Mouse (Mus musculus) megakaryocyte, embryonic 14.5 days (primary cell): Measurements from ENCODE around the gene Tas2r109. TPM values are rescaled to one million over a fixed set of nuclear protein-coding genes. Genes with fewer than 3 reads are reported as not detected.
"Not testable (repeated sequence)": the region's sequence is repeated elsewhere in the genome, so short reads cannot be mapped to it uniquely, and the experiment has no call there.

Experiments used
- H3K27me3 ChIP-seq: replicated peaks from 2 replicates; pipeline ENCODE3; 2012; ENCODE audit warnings: inconsistent platforms
- H3K36me3 ChIP-seq: replicated peaks from 2 replicates; pipeline ENCODE3; 2012; ENCODE audit warnings: low read length, inconsistent platforms, mixed read lengths
- H3K4me1 ChIP-seq: 2 replicates; pipeline ENCODE4 v1.6.1; 2012; ENCODE audit warnings: inconsistent platforms
- H3K4me3 ChIP-seq: replicated peaks from 2 replicates; pipeline ENCODE3; 2012; ENCODE audit warnings: moderate library complexity, mild to moderate bottlenecking, inconsistent platforms
- H3K9me3 ChIP-seq: 2 replicates; pipeline ENCODE4 v1.6.1; 2012; ENCODE audit warnings: inconsistent platforms
- FLI1 ChIP-seq: IDR thresholded peaks from 2 replicates; pipeline ENCODE4 v1.6.1; 2012; ENCODE audit warnings: low read length, inconsistent platforms, mixed read lengths
- GATA1 ChIP-seq: IDR thresholded peaks from 3 replicates; pipeline ENCODE4 v1.6.1; 2012; ENCODE audit warnings: mixed read lengths, low read length, inconsistent platforms, borderline replicate concordance
- polyA plus RNA-seq: library from polyadenylated mRNA; stranded (reverse); fragments of >175 nt; gene quantifications from 2 replicates; pipeline ENCODE4 v1.2.3, GENCODE M21; 2012; ENCODE audit warnings: low replicate concordance; ENCODE audit not compliant: insufficient read depth

The Tas2r109 gene
- polyA plus RNA-seq = not detected in 2 replicates

- no peaks in the 10 kb centered on the region for H3K27me3 ChIP-seq
- TF ChIP-seq FLI1 (no peak), GATA1 (no peak)
These were observed at the start of gene Tas2r109 for GRCm38 (mm10) chr6:132980865-132981264. Tas2r109 (minus strand) TSS chr6:132980965.

GRCm38 (mm10) chr6:132957819-132958218 lies 22.9 kb downstream of the Tas2r109 start, which contains the start of gene Tas2r131:
Tas2r131 (minus strand) TSS chr6:132957919.
- H3K4me3 ChIP-seq = no peak within 1 kb of the TSS
- no peaks in the 10 kb centered on the region for H3K27me3 ChIP-seq
- no peak for TF ChIP-seq FLI1
- no peak for TF ChIP-seq GATA1
- H3K36me3 ChIP-seq = no peaks in the 10 kb centered on the region
- H3K4me1 ChIP-seq = no peaks in the 10 kb centered on the region
- H3K9me3 ChIP-seq = 0 out of 2 replicates have a peak, but pooled peaks cover 3% of the 10 kb centered on the region

More at GRCm38 (mm10) chr6:132980865-132981264, at the start of gene Tas2r109:
- H3K9me3 ChIP-seq = no peaks in the 10 kb centered on the region
- no peak within 1 kb of the TSS for H3K4me3 ChIP-seq
- H3K36me3 ChIP-seq = no peaks in the 10 kb centered on the region
- H3K4me1 ChIP-seq = no peaks in the 10 kb centered on the region

GRCm38 (mm10) chr6:132950802-132951201 lies 30.0 kb downstream of the Tas2r109 start, which contains the start of gene Tas2r129:
Tas2r129 (plus strand) TSS chr6:132951102.
- no peak for TF ChIP-seq GATA1
- no peak for TF ChIP-seq FLI1
- no peaks in the 10 kb centered on the region for H3K27me3 ChIP-seq
- H3K36me3 ChIP-seq = no peaks in the 10 kb centered on the region
- no peak within 1 kb of the TSS for H3K4me3 ChIP-seq
- no peaks in the 10 kb centered on the region for H3K4me1 ChIP-seq
- H3K9me3 ChIP-seq = 0 out of 2 replicates have a peak, but pooled peaks cover 3% of the 10 kb centered on the region

- not testable (repeated sequence) for H3K4me1 ChIP-seq, H3K36me3 ChIP-seq, H3K27me3 ChIP-seq, H3K9me3 ChIP-seq, H3K4me3 ChIP-seq
These were observed 39.4 kb downstream of the Tas2r109 start for GRCm38 (mm10) chr6:132941376-132941775.

Other genes with a start within 250 kb of the Tas2r109 start
- not detected in 2 replicates for gene Tas2r115, start 242.9 kb downstream of the Tas2r109 start, polyA plus RNA-seq
- not detected in 2 replicates for gene Tas2r124, start 226.2 kb downstream of the Tas2r109 start, polyA plus RNA-seq
- not detected in 2 replicates for gene Tas2r102, start 218.8 kb downstream of the Tas2r109 start, polyA plus RNA-seq
- not detected in 2 replicates for gene Tas2r136, start 202.8 kb downstream of the Tas2r109 start, polyA plus RNA-seq
- not detected in 2 replicates for gene Tas2r117, start 178.1 kb downstream of the Tas2r109 start, polyA plus RNA-seq
- gene Tas2r123, start 133.8 kb downstream of the Tas2r109 start, polyA plus RNA-seq = not detected in 2 replicates
- not detected in 2 replicates for gene Tas2r116, start 125.5 kb downstream of the Tas2r109 start, polyA plus RNA-seq
- gene Tas2r110, start 113.0 kb downstream of the Tas2r109 start, polyA plus RNA-seq = not detected in 2 replicates
- not detected in 2 replicates for gene Tas2r113, start 88.0 kb downstream of the Tas2r109 start, polyA plus RNA-seq
- not detected in 2 replicates for gene Tas2r125, start 71.3 kb downstream of the Tas2r109 start, polyA plus RNA-seq
- not detected in 2 replicates for gene Tas2r129, start 29.9 kb downstream of the Tas2r109 start, polyA plus RNA-seq
- 2.3 TPM in 1 of 2 replicates, not detected in the other for gene Tas2r131, start 23.0 kb downstream of the Tas2r109 start, polyA plus RNA-seq
- not detected in 2 replicates for gene Tas2r103, start 56.1 kb upstream of the Tas2r109 start, polyA plus RNA-seq
- not detected in 2 replicates for gene Tas2r140, start 74.9 kb upstream of the Tas2r109 start, polyA plus RNA-seq
- gene Smim10l1, start 123.9 kb upstream of the Tas2r109 start, polyA plus RNA-seq = 30.8 and 61.3 TPM in 2 replicates